Mouse (Mus musculus): ENCODE data around the gene Crxos. TPM values are rescaled to one million over a fixed set of nuclear protein-coding genes. Genes with fewer than 3 reads are reported as not detected.

Crxos gene
- polyA plus RNA-seq, 1 experiment from 2014 or later, result not detected

DNA sequence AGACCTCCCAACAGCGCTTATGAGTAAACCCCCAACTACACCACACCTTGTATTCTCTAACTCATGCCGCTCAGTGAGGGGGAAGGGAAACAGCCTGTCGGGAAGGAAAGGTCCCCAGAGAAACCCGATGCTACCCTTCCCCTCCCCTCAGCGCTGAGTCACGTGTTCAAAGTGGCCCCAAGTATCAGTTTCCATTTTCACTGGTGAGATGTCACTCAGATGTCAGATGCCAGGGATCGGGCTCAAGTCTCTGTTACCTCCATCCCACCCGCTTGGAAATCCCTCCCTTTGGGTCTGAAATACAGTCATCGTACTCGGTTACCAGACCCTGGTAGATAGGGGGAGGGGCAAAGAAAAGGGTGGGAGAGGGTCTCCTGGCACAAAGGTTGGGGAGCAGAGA is 39.4 kb downstream of the Crxos start:
- peaks cover 36% of the 10 kb centered on the region for H3K36me3 ChIP-seq (ENCODE audit: control insufficient read depth, insufficient read depth, low read length)
- peak overlapping the region; percentile 90 for H3K4me2 ChIP-seq (ENCODE audit: low read length)
- H3K27me3 ChIP-seq (ENCODE audit: control insufficient read depth, insufficient read depth, low read length), result no peaks in the 10 kb centered on the region
- H3K9me3 ChIP-seq (ENCODE audit: control insufficient read depth, low read length), result no peaks in the 10 kb centered on the region
- peak overlapping the region; percentile 89 for H3K9ac ChIP-seq (ENCODE audit: low read length)
- peak overlapping the region; percentile 62 to 87 for H3K27ac ChIP-seq (replicated peaks in 1 of 2; ENCODE audit: control insufficient read depth in 1 of 2, insufficient read depth in 1 of 2, low read depth in 2 of 2, low read length in 2 of 2)
- ATAC-seq (ENCODE audit: insufficient number of reproducible peaks, insufficient read depth, low FRiP score, low read depth), result peak; percentile 45
- peak overlapping the region; percentile 67 to 84 for H3K4me3 ChIP-seq (ENCODE audit: control insufficient read depth in 1 of 2, insufficient read depth in 1 of 2, low read depth in 1 of 2, low read length in 2 of 2)
- H3K4me1 ChIP-seq (ENCODE audit: control insufficient read depth in 2 of 2, insufficient read depth in 2 of 2, low read length in 2 of 2), result peaks cover 15 to 23% of the 10 kb centered on the region in 2 experiments
- WGBS, result 0% methylated on average over 10 of the region's 10 CpGs

DNA sequence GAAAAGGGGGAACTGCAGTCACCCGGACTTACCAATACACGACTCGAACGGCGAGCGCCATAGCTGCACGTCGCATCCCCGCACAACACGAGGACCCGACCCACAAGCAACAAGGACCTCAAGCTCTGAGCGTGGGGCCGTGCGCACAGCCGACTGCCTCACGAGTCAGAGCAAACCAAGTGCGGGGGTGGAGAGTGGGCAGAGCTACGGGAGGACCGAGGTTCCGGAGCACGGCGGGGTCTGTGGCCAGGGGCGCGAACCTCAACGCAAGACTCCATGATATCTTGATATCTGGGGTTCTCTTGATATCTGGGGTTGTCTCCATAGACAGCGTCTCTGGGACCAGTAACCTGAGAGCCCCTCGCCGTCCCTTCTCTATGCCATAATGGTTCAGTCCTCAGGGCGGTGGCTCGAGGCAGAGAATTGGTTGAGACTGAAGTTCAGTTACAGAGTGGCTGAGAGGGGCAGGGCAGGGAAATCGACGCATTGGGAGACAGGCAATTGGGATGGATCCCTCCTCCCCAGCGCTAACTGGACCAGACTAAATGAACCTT is 39.9 kb downstream of the Crxos start, which contains the start of gene Selenow:
TSS of gene Selenow (minus strand) at position 183 of the 554 bp plus-strand sequence.
- H3K27me3 ChIP-seq (ENCODE audit: control insufficient read depth, insufficient read depth, low read length), result no peaks in the 10 kb centered on the region
- H3K4me1 ChIP-seq (ENCODE audit: control insufficient read depth in 2 of 2, insufficient read depth in 2 of 2, low read length in 2 of 2), result peaks cover 15 to 23% of the 10 kb centered on the region in 2 experiments
- peak within 1 kb of the TSS; percentile 67 to 84 for H3K4me3 ChIP-seq (ENCODE audit: control insufficient read depth in 1 of 2, insufficient read depth in 1 of 2, low read depth in 1 of 2, low read length in 2 of 2)
- H3K27ac ChIP-seq (replicated peaks in 1 of 2; ENCODE audit: control insufficient read depth in 1 of 2, insufficient read depth in 1 of 2, low read depth in 2 of 2, low read length in 2 of 2), result peak within 1 kb of the TSS; percentile 82 to 87
- H3K9me3 ChIP-seq (ENCODE audit: control insufficient read depth, low read length), result no peaks in the 10 kb centered on the region
- ATAC-seq (ENCODE audit: insufficient number of reproducible peaks, insufficient read depth, low FRiP score, low read depth), result peak; percentile 91
- peak within 1 kb of the TSS; percentile 90 for H3K4me2 ChIP-seq (ENCODE audit: low read length)
- H3K9ac ChIP-seq (ENCODE audit: low read length), result peak within 1 kb of the TSS; percentile 89
- WGBS, result under 1% methylated on average over 33 of the region's 33 CpGs
- H3K36me3 ChIP-seq (ENCODE audit: control insufficient read depth, insufficient read depth, low read length), result peaks cover 31% of the 10 kb centered on the region

DNA sequence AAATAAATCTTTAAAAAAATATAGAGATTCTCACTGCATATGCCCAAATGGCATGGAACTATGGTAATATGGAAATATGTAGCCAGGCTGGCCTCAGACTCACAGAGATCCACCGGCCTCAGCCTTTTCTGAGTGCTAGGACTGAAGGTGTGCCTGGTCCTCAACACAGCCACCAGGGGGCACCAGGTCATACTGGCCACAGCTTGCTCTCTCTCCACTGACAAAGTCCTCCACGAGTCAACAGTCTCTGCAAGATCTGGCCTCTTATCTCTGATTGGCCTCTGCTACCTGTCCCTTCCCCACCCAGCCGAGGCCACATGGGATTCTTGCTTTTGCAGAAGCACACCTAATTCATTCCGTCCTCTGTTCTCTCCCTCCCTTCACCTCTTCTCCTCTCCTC is 47.5 kb downstream of the Crxos start:
- Histone ChIP-seq H3K9ac (ENCODE audit: low read length) (no peak overlapping the region), H3K36me3 (ENCODE audit: control insufficient read depth, insufficient read depth, low read length) (no peaks in the 10 kb centered on the region), H3K4me1 (ENCODE audit: control insufficient read depth in 2 of 2, insufficient read depth in 2 of 2, low read length in 2 of 2) (peaks cover 3 to 5% of the 10 kb centered on the region in 2 experiments; a peak in 3 of 4 replicates), H3K27me3 (ENCODE audit: control insufficient read depth, insufficient read depth, low read length) (no peaks in the 10 kb centered on the region), H3K27ac (replicated peaks in 1 of 2; ENCODE audit: control insufficient read depth in 1 of 2, insufficient read depth in 1 of 2, low read depth in 2 of 2, low read length in 2 of 2) (no peak overlapping the region), H3K4me2 (ENCODE audit: low read length) (no peak overlapping the region), H3K4me3 (ENCODE audit: control insufficient read depth in 1 of 2, insufficient read depth in 1 of 2, low read depth in 1 of 2, low read length in 2 of 2) (no peak overlapping the region), H3K9me3 (ENCODE audit: control insufficient read depth, low read length) (no peaks in the 10 kb centered on the region)
- WGBS, result 22% methylated on average over 4 of the region's 4 CpGs
- ATAC-seq (ENCODE audit: insufficient number of reproducible peaks, insufficient read depth, low FRiP score, low read depth), result 0 out of 2 replicates have a peak, but pooled peaks have one; percentile 34

- ATAC-seq (ENCODE audit: insufficient number of reproducible peaks, insufficient read depth, low FRiP score, low read depth), result no peak
- H3K27ac ChIP-seq (replicated peaks in 1 of 2; ENCODE audit: control insufficient read depth in 1 of 2, insufficient read depth in 1 of 2, low read depth in 2 of 2, low read length in 2 of 2), result no peak overlapping the region
Measured at GRCm38 (mm10) chr7:15930543-15930942, 48.1 kb downstream of the Crxos start.

DNA sequence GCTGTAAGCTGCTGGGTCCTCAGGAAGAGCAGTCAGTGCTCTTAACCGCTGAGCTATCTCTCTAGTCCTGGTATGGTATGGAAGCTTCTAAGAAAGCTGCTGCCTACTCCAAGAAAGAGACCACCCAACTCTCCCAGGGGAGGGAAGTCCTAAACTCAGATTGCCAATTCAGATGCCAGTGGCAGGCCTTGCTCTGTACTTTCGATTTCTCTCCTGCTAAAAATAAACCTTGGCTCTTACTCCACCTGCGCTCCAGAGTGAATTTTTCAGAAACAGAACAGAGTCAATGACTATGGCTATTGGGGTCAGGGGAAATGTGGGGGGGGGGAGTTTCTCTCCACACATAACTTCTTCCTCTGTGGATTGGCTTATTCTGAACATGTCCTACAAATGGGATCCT is 49.2 kb downstream of the Crxos start:
- peak overlapping the region; percentile 42 for H3K4me2 ChIP-seq (ENCODE audit: low read length)
- no peak for ATAC-seq (ENCODE audit: insufficient number of reproducible peaks, insufficient read depth, low FRiP score, low read depth)

More at GRCm38 (mm10) chr7:15930543-15930942, 48.1 kb downstream of the Crxos start:
- Histone ChIP-seq H3K36me3 (ENCODE audit: control insufficient read depth, insufficient read depth, low read length) (peaks cover under 1% of the 10 kb centered on the region; the same call in 1 of the 2 replicates), H3K9me3 (ENCODE audit: control insufficient read depth, low read length) (no peaks in the 10 kb centered on the region), H3K4me2 (ENCODE audit: low read length) (no peak overlapping the region), H3K9ac (ENCODE audit: low read length) (no peak overlapping the region), H3K27me3 (ENCODE audit: control insufficient read depth, insufficient read depth, low read length) (no peaks in the 10 kb centered on the region), H3K4me1 (ENCODE audit: control insufficient read depth in 2 of 2, insufficient read depth in 2 of 2, low read length in 2 of 2) (peaks cover 3 to 5% of the 10 kb centered on the region in 2 experiments; a peak in 3 of 4 replicates), H3K4me3 (ENCODE audit: control insufficient read depth in 1 of 2, insufficient read depth in 1 of 2, low read depth in 1 of 2, low read length in 2 of 2) (no peak overlapping the region)
- 70% methylated on average over 2 of the region's 2 CpGs for WGBS

DNA sequence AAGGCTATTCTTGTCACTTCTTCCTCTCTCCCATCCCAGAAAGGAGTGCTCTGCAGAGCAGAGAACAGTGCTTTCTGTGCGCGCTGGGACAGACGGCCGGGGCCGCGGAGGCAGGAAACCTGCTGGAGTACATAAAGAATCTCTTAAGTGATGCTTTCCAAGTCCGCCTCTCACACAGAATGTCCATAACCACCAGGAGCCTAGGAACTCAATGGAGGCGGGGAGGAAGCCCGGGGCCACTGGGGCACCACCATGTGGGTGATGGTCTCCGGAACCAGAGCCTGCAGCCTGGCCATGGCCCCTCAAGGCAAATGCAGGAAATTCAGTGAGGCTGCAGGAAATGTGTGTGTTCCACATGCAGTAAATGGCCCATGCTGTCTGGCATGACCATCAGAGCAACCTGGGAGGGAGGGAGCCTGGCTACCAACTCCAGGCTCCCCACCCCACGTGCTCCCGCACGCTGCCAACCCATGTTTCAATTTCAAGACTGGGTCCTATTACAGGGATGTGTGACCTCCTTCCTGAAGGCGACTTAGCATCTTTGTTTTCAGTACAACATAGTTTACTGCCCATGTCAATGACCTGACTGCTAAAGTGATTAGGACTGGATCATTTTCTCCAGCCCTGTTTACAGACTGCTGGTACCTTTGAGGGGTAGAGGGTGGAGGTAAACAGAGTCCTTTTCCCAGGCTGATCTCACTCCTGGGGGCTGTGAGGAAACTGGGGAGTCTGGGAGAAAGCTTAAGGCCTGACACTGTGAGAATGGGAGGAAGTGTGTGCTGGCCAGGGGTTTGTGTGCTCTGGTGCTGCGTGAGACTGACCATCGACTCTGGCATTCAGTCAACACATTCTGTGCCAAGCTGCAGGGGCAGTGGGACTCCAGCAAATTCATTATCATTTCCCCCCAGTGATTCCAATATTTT is 51.3 kb downstream of the Crxos start:
- Histone ChIP-seq H3K36me3 (ENCODE audit: control insufficient read depth, insufficient read depth, low read length) (peaks cover 32% of the 10 kb centered on the region), H3K27ac (replicated peaks in 1 of 2; ENCODE audit: control insufficient read depth in 1 of 2, insufficient read depth in 1 of 2, low read depth in 2 of 2, low read length in 2 of 2) (peak overlapping the region; percentile 55 to 82), H3K4me2 (ENCODE audit: low read length) (0 out of 2 replicates have a peak overlapping the region, but pooled peaks have one; percentile 3), H3K4me1 (ENCODE audit: control insufficient read depth in 2 of 2, insufficient read depth in 2 of 2, low read length in 2 of 2) (peaks cover 3 to 5% of the 10 kb centered on the region in 2 experiments; a peak in 3 of 4 replicates), H3K27me3 (ENCODE audit: control insufficient read depth, insufficient read depth, low read length) (no peaks in the 10 kb centered on the region), H3K9ac (ENCODE audit: low read length) (0 out of 2 replicates have a peak overlapping the region, but pooled peaks have one; percentile 2), H3K9me3 (ENCODE audit: control insufficient read depth, low read length) (no peaks in the 10 kb centered on the region), H3K4me3 (ENCODE audit: control insufficient read depth in 1 of 2, insufficient read depth in 1 of 2, low read depth in 1 of 2, low read length in 2 of 2) (no peak overlapping the region)
- ATAC-seq (ENCODE audit: insufficient number of reproducible peaks, insufficient read depth, low FRiP score, low read depth), result peak; percentile 55; the same call in 1 of the 2 replicates
- whole genome bisulfite sequencing, result 51% methylated on average over 16 of the region's 16 CpGs

More for the DNA sequence above, 49.2 kb downstream of the Crxos start:
- no peaks in the 10 kb centered on the region for H3K9me3 ChIP-seq (ENCODE audit: control insufficient read depth, low read length)
- 0 out of 2 replicates have a peak overlapping the region, but pooled peaks have one; percentile 21 for H3K9ac ChIP-seq (ENCODE audit: low read length)
- peaks cover 3 to 5% of the 10 kb centered on the region in 2 experiments; a peak in 3 of 4 replicates for H3K4me1 ChIP-seq (ENCODE audit: control insufficient read depth in 2 of 2, insufficient read depth in 2 of 2, low read length in 2 of 2)
- peak overlapping the region; percentile 57 to 75; a peak in 3 of 4 replicates for H3K27ac ChIP-seq (replicated peaks in 1 of 2; ENCODE audit: control insufficient read depth in 1 of 2, insufficient read depth in 1 of 2, low read depth in 2 of 2, low read length in 2 of 2)
- H3K27me3 ChIP-seq (ENCODE audit: control insufficient read depth, insufficient read depth, low read length), result no peaks in the 10 kb centered on the region
- 34% methylated on average over 3 of the region's 3 CpGs for WGBS
- peaks cover 11% of the 10 kb centered on the region for H3K36me3 ChIP-seq (ENCODE audit: control insufficient read depth, insufficient read depth, low read length)
- no peak overlapping the region for H3K4me3 ChIP-seq (ENCODE audit: control insufficient read depth in 1 of 2, insufficient read depth in 1 of 2, low read depth in 1 of 2, low read length in 2 of 2)

GRCm38 (mm10) chr7:15937491-15937890 is 55.1 kb downstream of the Crxos start:
- H3K9me3 ChIP-seq (ENCODE audit: control insufficient read depth, low read length), result no peaks in the 10 kb centered on the region
- no peaks in the 10 kb centered on the region for H3K27me3 ChIP-seq (ENCODE audit: control insufficient read depth, insufficient read depth, low read length)
- no peak overlapping the region for H3K4me3 ChIP-seq (ENCODE audit: control insufficient read depth in 1 of 2, insufficient read depth in 1 of 2, low read depth in 1 of 2, low read length in 2 of 2)
- H3K27ac ChIP-seq (replicated peaks in 1 of 2; ENCODE audit: control insufficient read depth in 1 of 2, insufficient read depth in 1 of 2, low read depth in 2 of 2, low read length in 2 of 2), result no peak overlapping the region
- no peaks in the 10 kb centered on the region; a peak in 1 of 4 replicates for H3K4me1 ChIP-seq (ENCODE audit: control insufficient read depth in 2 of 2, insufficient read depth in 2 of 2, low read length in 2 of 2)
- no peak overlapping the region for H3K4me2 ChIP-seq (ENCODE audit: low read length)
- H3K36me3 ChIP-seq (ENCODE audit: control insufficient read depth, insufficient read depth, low read length), result peaks cover 70% of the 10 kb centered on the region
- 85% methylated on average over 5 of the region's 5 CpGs for WGBS
- H3K9ac ChIP-seq (ENCODE audit: low read length), result no peak overlapping the region
- no peak for ATAC-seq (ENCODE audit: insufficient number of reproducible peaks, insufficient read depth, low FRiP score, low read depth)

Measured in heart, embryonic 14.5 days (tissue).